Mouse (Mus musculus) intestine, embryonic 16.5 days (tissue): ENCODE data around the gene 1110051M20Rik. TPM values are rescaled to one million over a fixed set of nuclear protein-coding genes. Genes with fewer than 3 reads are reported as not detected.

Source experiments
- ATAC-seq: fragments of 200-750 bp; cut with Nextera tagmentation; 2 replicates; pipeline ENCODE4 v1.8.0; 2017; ENCODE audit warnings: moderate TSS enrichment, moderate library complexity
- H3K27ac ChIP-seq: fragments of 300-500 bp; sonication (generic); 2 replicates; pipeline ENCODE4 v1.5.1; 2014; ENCODE audit warnings: mild to moderate bottlenecking, low read length
- H3K27me3 ChIP-seq: fragments of 300-500 bp; sonication (generic); replicated peaks from 2 replicates; pipeline ENCODE4 v1.6.1; 2014; ENCODE audit warnings: low read length, control low read depth, mixed read lengths; ENCODE audit not compliant: control insufficient read depth, insufficient read depth
- H3K36me3 ChIP-seq: fragments of 300-500 bp; sonication (generic); 2 replicates; pipeline ENCODE4 v1.6.1; 2014; ENCODE audit warnings: low read length, control low read depth; ENCODE audit not compliant: control insufficient read depth, insufficient read depth
- H3K4me1 ChIP-seq: fragments of 300-500 bp; sonication (generic); 2 replicates; pipeline ENCODE4 v1.6.1; 2014; ENCODE audit warnings: low read length, control low read depth, mixed read lengths; ENCODE audit not compliant: control insufficient read depth, insufficient read depth
- H3K4me2 ChIP-seq: fragments of 300-500 bp; sonication (generic); 2 replicates; pipeline ENCODE4 v1.6.1; 2014; ENCODE audit warnings: low read depth, low read length, control low read depth
- H3K4me3 ChIP-seq: fragments of 300-500 bp; sonication (generic); 2 replicates; pipeline ENCODE4 v1.5.1; 2014; ENCODE audit warnings: mild to moderate bottlenecking, low read length
- H3K9ac ChIP-seq: fragments of 300-500 bp; sonication (generic); 2 replicates; pipeline ENCODE4 v1.6.1; 2014; ENCODE audit warnings: low read depth, low read length
- H3K9me3 ChIP-seq: fragments of 300-500 bp; sonication (generic); 2 replicates; pipeline ENCODE4 v1.6.1; 2016; ENCODE audit warnings: low read length, control low read depth; ENCODE audit not compliant: control insufficient read depth
- WGBS: fragments of 180-500 bp; shearing (Covaris S2); extraction: QIAGEN DNeasy Blood & Tissue Kit; methylation state at CpG from one replicate; pipeline ENCODE4 v1.1.7; 2014; 5-methylcytosine and 5-hydroxymethylcytosine counted together
- polyA plus RNA-seq: library from polyadenylated mRNA; unstranded; fragments of >200 nt; fragmentation: Nextera tagmentation; extraction: Ambion mirVana; gene quantifications from 2 replicates; pipeline ENCODE4 v1.2.1, GENCODE M21; 2015

1110051M20Rik gene
- polyA plus RNA-seq, 1 experiment from 2014 or later, result 36.0 TPM

DNA sequence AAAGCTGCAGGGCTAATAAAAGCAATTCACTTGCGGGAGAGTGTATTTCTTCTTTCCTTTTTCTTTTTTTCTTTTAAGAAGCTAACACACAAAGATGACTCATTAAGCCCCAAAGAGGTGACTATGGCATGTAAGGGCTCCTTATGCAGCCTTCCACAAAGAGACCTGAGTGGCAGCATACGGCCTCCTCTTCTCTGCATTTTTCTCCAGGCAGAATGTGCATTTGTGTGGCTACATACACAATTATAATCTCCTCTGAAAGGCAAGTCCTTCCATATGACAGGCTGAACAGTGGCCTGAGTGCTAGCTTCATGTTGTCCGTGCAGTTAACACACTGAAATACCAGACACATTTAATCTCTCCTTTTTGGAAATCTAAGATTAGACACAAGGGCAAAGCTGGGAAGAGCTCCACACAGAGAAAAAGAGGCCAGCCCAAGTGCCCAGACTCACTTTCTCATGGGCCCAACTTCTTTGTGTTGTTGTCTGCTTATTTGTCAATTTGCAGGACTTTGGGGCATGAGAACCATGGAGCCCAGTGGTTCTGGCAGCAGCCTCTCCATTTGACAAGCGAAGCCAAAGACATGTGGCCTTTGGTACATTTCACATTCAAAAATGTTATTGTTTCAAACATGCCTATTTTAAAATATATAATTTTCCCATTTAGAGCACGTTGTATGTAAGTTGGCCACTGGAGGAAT lies 7.2 kb downstream of the 1110051M20Rik start:
- no peaks in the 10 kb centered on the region for H3K27me3 ChIP-seq
- H3K4me1 ChIP-seq, result 0 out of 2 replicates have a peak, but pooled peaks cover 2% of the 10 kb centered on the region
- no peak for ATAC-seq
- WGBS, result 85% methylated on average over 5 of the region's 5 CpGs
- no peak overlapping the region for H3K27ac ChIP-seq
- no peak overlapping the region for H3K4me3 ChIP-seq
- no peaks in the 10 kb centered on the region for H3K36me3 ChIP-seq
- H3K9me3 ChIP-seq, result no peaks in the 10 kb centered on the region
- H3K4me2 ChIP-seq, result no peak overlapping the region
- no peak overlapping the region for H3K9ac ChIP-seq

DNA sequence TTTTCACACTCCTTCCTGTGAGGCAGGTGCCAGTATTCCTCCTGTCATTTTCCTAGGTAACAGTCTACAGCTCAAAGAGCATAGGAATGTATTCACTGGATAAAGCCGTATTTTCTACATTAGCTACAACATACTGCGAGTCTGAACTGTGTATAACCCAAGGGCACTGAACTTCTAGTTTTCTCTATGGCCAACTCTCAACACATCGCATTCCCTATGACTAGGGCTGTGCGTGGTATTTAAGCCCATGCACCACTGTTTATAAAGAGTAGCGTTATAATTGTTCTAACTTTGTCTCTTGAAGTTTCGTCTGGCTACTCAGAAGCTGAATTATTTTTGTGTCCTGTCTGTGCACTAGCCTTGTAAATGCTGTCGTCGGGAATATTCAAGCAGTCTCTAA lies 7.8 kb downstream of the 1110051M20Rik start:
- Histone ChIP-seq H3K9me3 (no peaks in the 10 kb centered on the region), H3K4me2 (no peak overlapping the region), H3K36me3 (no peaks in the 10 kb centered on the region), H3K27ac (no peak overlapping the region), H3K4me3 (no peak overlapping the region), H3K9ac (no peak overlapping the region), H3K27me3 (no peaks in the 10 kb centered on the region), H3K4me1 (no peaks in the 10 kb centered on the region)
- 80% methylated on average over 8 of the region's 8 CpGs for WGBS
- no peak for ATAC-seq

DNA sequence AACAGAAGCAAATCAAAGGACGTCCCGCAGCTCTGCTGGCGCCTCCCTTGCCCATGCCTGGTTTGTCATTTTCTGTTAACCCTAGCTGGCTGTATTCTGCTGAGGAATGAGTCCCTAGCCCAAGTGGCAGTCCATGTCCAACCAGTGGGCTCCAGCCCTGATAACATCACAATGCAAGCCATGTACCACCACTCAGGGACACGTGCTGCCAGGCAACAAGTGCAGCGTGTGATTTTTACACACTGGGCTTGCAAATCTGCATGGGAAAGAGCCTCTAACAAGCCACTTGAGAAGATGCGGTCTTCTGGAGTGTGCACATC lies 13.9 kb downstream of the 1110051M20Rik start:
- no peaks in the 10 kb centered on the region for H3K36me3 ChIP-seq
- no peak overlapping the region; the same call in 1 of the 2 replicates for H3K27ac ChIP-seq
- no peak overlapping the region for H3K9ac ChIP-seq
- peaks cover 3% of the 10 kb centered on the region; the same call in 1 of the 2 replicates for H3K4me1 ChIP-seq
- H3K4me3 ChIP-seq, result no peak overlapping the region
- 38% methylated on average over 6 of the region's 6 CpGs for WGBS
- H3K4me2 ChIP-seq, result no peak overlapping the region
- no peaks in the 10 kb centered on the region for H3K9me3 ChIP-seq
- ATAC-seq, result no peak
- no peaks in the 10 kb centered on the region for H3K27me3 ChIP-seq

DNA sequence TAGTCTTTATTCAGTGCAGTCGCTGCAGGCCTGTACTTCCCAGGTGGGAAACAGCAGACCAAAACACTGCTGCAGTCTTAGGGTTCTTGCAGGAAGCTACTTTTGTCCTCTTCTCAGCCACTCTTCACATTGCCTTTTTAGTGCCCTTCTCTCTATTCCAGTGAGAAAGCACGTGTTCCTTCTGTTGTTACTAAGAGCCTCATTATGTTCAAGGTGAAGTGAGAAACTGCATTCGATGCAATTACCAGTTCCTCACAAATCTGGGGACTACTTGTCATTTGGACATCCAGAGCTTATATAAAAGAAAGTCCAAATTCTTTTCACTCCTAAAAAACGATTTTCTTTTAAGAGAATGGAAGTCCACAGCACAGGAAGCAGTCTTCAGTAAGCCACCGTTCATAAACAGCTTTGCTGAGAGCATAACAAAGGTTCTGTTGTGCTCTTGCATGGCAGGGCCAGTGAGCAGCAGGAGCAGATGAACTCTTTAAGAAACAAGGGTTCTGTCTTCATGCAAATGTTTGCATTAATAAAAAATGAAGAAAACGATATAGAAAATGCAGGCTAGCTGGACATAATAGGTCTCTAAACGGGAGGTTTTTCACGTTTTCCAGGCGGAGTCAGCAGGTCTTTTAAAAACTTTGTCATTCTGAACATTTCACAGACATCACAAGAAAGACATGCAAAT lies 14.4 kb downstream of the 1110051M20Rik start:
- Histone ChIP-seq H3K4me1 (peaks cover 3% of the 10 kb centered on the region; the same call in 1 of the 2 replicates), H3K4me3 (no peak overlapping the region), H3K36me3 (no peaks in the 10 kb centered on the region), H3K4me2 (no peak overlapping the region), H3K27ac (no peak overlapping the region; the same call in 1 of the 2 replicates), H3K27me3 (no peaks in the 10 kb centered on the region), H3K9ac (no peak overlapping the region), H3K9me3 (no peaks in the 10 kb centered on the region)
- WGBS, result 27% methylated on average over 9 of the region's 9 CpGs
- ATAC-seq, result no peak

DNA sequence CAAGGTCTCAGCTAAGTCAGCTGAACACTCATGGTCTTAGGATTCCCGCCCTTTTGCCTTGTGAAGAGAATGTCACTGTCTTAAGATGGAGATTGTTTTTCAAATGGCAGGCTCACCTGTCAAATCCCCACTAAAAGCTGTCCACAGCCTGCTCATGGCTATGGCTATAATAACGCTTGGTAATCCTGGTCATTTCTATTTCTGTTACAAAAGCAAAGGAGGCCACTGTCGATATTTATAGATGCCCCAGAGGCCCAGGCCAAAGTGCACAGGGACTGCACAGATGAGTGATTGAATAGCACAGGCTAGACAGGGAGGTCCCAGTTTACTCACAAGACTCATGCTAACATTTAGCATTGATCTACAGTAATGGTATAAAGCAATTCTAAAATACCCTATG lies 15.4 kb downstream of the 1110051M20Rik start:
- Histone ChIP-seq H3K27ac (no peak overlapping the region), H3K4me3 (no peak overlapping the region), H3K9ac (no peak overlapping the region), H3K36me3 (no peaks in the 10 kb centered on the region), H3K9me3 (no peaks in the 10 kb centered on the region), H3K4me1 (peaks cover 4% of the 10 kb centered on the region; the same call in 1 of the 2 replicates), H3K4me2 (no peak overlapping the region), H3K27me3 (no peaks in the 10 kb centered on the region)
- 70% methylated on average over 3 of the region's 3 CpGs for WGBS
- 0 out of 2 replicates have a peak, but pooled peaks have one; percentile 18 for ATAC-seq

DNA sequence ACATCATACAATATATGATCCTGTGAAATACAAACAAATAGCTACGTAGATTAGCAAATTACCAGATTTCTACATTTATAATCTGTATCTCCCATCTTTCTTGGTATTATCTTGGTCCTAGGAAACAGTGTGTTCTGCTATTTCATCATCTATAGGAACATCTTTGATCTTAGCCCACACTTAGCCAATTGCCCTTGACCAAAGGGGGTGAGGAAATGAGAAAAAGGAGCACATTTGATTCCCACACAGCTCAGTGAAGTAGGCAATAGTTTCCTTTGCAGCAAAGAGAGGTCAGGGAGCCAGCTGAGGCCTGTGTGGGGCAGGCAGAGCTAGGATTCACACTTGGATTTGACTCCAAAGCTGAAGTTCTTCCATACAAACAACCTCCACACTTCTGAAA lies 18.2 kb downstream of the 1110051M20Rik start:
- Histone ChIP-seq H3K4me1 (peaks cover 6% of the 10 kb centered on the region; the same call in 1 of the 2 replicates), H3K27ac (peak overlapping the region; percentile 8; the same call in 1 of the 2 replicates), H3K27me3 (no peaks in the 10 kb centered on the region), H3K36me3 (no peaks in the 10 kb centered on the region), H3K4me2 (no peak overlapping the region), H3K4me3 (no peak overlapping the region), H3K9me3 (no peaks in the 10 kb centered on the region), H3K9ac (no peak overlapping the region)
- ATAC-seq, result no peak
- 84% methylated on average over 1 of the region's 1 CpGs for WGBS

DNA sequence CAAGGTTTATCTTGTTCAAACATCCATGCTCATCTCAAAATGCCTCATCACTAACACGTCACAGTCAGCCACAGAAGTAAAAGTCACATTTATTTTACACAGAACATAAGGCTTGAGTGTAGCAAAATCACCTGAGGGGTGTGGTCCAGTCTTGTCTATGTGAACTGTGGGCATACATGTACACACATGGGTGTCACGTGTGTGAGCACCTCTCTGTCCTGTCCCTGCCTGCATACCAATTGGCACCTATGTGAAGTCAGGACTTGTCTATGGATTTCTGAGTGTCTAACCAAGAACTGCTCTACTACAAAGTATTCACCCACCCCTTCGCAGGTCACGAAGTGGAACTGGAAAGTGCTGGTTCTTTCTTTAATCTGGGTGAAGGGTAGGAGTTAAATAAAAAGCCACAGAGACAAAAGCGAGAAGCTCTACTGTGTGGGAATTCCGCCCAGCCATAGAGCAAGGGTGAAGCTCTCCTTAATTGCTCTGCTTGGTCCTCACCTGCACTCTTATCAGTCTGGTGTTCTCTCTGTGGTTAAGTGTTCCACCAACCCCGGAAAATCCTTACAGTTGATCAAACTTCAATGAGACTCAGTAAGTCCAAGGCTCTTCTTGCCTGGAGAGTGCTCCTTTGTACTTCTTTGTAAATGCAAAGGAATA lies 20.3 kb downstream of the 1110051M20Rik start:
- Histone ChIP-seq H3K9ac (no peak overlapping the region), H3K36me3 (no peaks in the 10 kb centered on the region), H3K27me3 (no peaks in the 10 kb centered on the region), H3K4me3 (no peak overlapping the region), H3K4me2 (no peak overlapping the region), H3K9me3 (no peaks in the 10 kb centered on the region), H3K27ac (peak overlapping the region; percentile 20; the same call in 1 of the 2 replicates), H3K4me1 (0 out of 2 replicates have a peak, but pooled peaks cover 3% of the 10 kb centered on the region)
- 66% methylated on average over 7 of the region's 7 CpGs for WGBS
- ATAC-seq, result peak; percentile 86

DNA sequence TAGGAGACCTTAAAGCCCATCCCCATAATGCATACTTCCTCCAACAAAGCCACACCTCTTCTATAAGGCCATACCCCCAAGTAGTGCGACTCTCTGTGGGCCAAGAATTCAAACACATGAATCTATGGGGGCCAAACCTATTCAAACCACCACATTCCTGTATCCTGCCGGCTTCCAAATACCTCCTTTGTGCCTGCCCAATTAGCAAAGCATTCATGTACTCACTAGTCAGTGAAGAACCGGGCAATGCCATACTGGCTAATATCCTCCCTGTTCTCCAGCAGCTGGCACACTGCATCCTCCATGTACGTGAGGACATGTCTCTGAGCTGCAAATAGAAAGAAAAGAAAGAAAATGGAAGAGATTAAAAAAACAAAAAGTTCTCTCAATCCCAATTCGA lies 22.9 kb downstream of the 1110051M20Rik start:
- Histone ChIP-seq H3K4me1 (0 out of 2 replicates have a peak, but pooled peaks cover 3% of the 10 kb centered on the region), H3K27me3 (no peaks in the 10 kb centered on the region), H3K9me3 (no peaks in the 10 kb centered on the region), H3K4me3 (no peak overlapping the region), H3K36me3 (no peaks in the 10 kb centered on the region), H3K9ac (no peak overlapping the region), H3K27ac (no peak overlapping the region), H3K4me2 (no peak overlapping the region)
- WGBS, result 91% methylated on average over 5 of the region's 5 CpGs
- no peak for ATAC-seq

DNA sequence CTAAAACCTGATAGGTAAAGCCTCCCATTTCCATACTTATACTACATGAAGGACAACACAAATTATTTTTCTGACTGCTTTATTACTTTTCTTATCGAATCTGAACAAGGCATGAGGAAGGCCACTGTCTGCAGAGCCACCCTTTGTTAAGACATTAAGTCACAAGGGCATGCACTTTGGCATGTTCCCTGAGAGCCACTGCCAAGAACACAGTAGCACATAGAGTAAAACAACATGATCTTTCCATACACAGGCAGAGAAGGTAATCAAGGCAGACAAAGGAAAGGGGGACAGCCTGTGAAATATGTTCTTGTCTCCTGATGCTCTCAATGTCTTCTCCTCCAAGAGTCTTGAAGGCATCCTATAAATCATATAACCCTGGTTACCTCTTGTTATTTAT lies 30.7 kb downstream of the 1110051M20Rik start:
- no peak overlapping the region for H3K9ac ChIP-seq
- no peak overlapping the region for H3K4me2 ChIP-seq
- H3K4me3 ChIP-seq, result no peak overlapping the region
- no peaks in the 10 kb centered on the region for H3K27me3 ChIP-seq
- H3K27ac ChIP-seq, result no peak overlapping the region
- ATAC-seq, result no peak
- H3K36me3 ChIP-seq, result no peaks in the 10 kb centered on the region
- 80% methylated on average over 1 of the region's 1 CpGs for WGBS
- H3K4me1 ChIP-seq, result peaks cover 7% of the 10 kb centered on the region; the same call in 1 of the 2 replicates
- no peaks in the 10 kb centered on the region for H3K9me3 ChIP-seq
